Mouse (Mus musculus): ENCODE measurements at regions not wholly inside any gene's neighbourhood (a gene's known extent, or its start where the extent isn't known, plus 50 kb on each side); places are given as distances from the start of the nearest gene placed in this dataset.

- no peak for DNase-seq (ENCODE audit: low spot score in 2 of 2)
Observed at GRCm38 (mm10) chr2:148107607-148108115, 60.9 kb upstream of the Foxa2 start.

- no peak for DNase-seq (ENCODE audit: low spot score in 2 of 2)
Observed at GRCm38 (mm10) chr2:148110149-148110548, 63.4 kb upstream of the Foxa2 start.

GRCm38 (mm10) chr2:148111889-148112288, 65.1 kb upstream of the Foxa2 start:
- DNase-seq (ENCODE audit: low spot score in 2 of 2), result peak in 1 of 2 experiments; percentile 18

- DNase-seq (ENCODE audit: low spot score in 2 of 2), result no peak
Observed at GRCm38 (mm10) chr2:148113184-148113583, 66.4 kb upstream of the Foxa2 start.

- no peak for DNase-seq (ENCODE audit: low spot score in 2 of 2)
Observed at GRCm38 (mm10) chr2:148114600-148114999, 67.8 kb upstream of the Foxa2 start.

GRCm38 (mm10) chr2:148116033-148116790, 69.4 kb upstream of the Foxa2 start:
- no peak for DNase-seq (ENCODE audit: low spot score in 2 of 2)

- DNase-seq (ENCODE audit: low spot score in 2 of 2), result no peak
Observed at GRCm38 (mm10) chr2:148117420-148117819, 70.7 kb upstream of the Foxa2 start.

- DNase-seq (ENCODE audit: low spot score in 2 of 2), result peak; percentile 32 to 36
Observed at GRCm38 (mm10) chr2:148121885-148122876, 75.4 kb upstream of the Foxa2 start.

GRCm38 (mm10) chr2:148123780-148124179, 77.0 kb upstream of the Foxa2 start:
- DNase-seq (ENCODE audit: low spot score in 2 of 2), result no peak

GRCm38 (mm10) chr2:148133811-148134210, 87.0 kb upstream of the Foxa2 start:
- DNase-seq (ENCODE audit: low spot score in 2 of 2), result no peak

GRCm38 (mm10) chr2:148141936-148142335, 95.2 kb upstream of the Foxa2 start:
- no peak for DNase-seq (ENCODE audit: low spot score in 2 of 2)

- no peak for DNase-seq (ENCODE audit: low spot score in 2 of 2)
Observed at GRCm38 (mm10) chr2:148144816-148145215, 98.0 kb upstream of the Foxa2 start.

GRCm38 (mm10) chr2:148148272-148148671, 101.5 kb upstream of the Foxa2 start:
- no peak for DNase-seq (ENCODE audit: low spot score in 2 of 2)

GRCm38 (mm10) chr2:148149426-148149825, 102.7 kb upstream of the Foxa2 start:
- DNase-seq (ENCODE audit: low spot score in 2 of 2), result no peak

GRCm38 (mm10) chr2:148153513-148154271, 106.9 kb upstream of the Foxa2 start:
- no peak for DNase-seq (ENCODE audit: low spot score in 2 of 2)

- DNase-seq (ENCODE audit: low spot score in 2 of 2), result no peak
Observed at GRCm38 (mm10) chr2:148156122-148156521, 109.4 kb upstream of the Foxa2 start.

- no peak for DNase-seq (ENCODE audit: low spot score in 2 of 2)
Observed at GRCm38 (mm10) chr2:148159028-148159600, 112.3 kb upstream of the Foxa2 start.

- no peak for DNase-seq (ENCODE audit: low spot score in 2 of 2)
Observed at GRCm38 (mm10) chr2:148160997-148161396, 114.2 kb upstream of the Foxa2 start.

- DNase-seq (ENCODE audit: low spot score in 2 of 2), result peak in 1 of 2 experiments; percentile 23
Observed at GRCm38 (mm10) chr2:148161966-148162365, 115.2 kb upstream of the Foxa2 start.

GRCm38 (mm10) chr2:148162562-148162961, 115.8 kb upstream of the Foxa2 start:
- DNase-seq (ENCODE audit: low spot score in 2 of 2), result no peak

- no peak for DNase-seq (ENCODE audit: low spot score in 2 of 2)
Observed at GRCm38 (mm10) chr2:148171113-148171512, 124.3 kb upstream of the Foxa2 start.
